Mouse (Mus musculus): ENCODE measurements around the gene Pax2.

Gene Pax2

DNA sequence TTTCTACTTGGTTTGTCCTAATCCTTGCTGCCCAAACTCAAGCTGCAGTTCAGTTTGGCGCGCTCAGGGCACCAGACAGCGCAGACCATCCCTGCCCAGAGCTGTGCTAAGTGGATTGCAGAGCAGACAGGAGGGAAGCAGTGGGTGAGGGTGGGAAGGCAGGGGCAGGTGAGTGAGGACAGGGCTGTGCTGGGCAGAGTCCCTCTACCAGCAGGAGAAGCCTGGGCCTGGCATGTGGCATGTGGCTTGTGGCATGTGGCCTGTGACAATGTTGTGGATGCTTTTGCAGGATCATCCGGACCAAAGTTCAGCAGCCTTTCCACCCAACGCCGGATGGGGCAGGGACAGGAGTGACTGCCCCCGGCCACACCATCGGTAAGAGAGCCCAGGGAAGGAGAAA, 32.6 kb downstream of the Pax2 start:
- no peak for DNase-seq

DNA sequence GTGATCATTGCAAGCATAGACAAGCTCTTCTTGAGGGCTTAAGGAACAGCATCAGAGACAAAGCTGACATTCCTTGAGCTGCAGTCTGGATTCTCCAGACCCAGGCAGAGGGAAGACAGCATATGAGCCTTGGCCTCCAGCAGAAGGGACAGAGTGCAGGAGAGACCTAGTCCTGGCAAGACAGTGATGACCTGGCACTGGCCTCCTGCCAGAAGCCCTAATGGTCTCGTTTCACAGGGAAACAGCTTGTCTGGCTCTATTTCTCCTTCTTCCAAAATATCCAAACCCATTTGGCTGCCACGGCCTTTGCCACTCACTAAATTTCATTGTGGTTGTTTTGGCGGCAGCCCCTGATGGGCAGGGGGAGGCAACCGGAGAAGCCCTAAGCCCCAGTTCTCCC, 36.1 kb downstream of the Pax2 start:
- peak; percentile 88 for DNase-seq

DNA sequence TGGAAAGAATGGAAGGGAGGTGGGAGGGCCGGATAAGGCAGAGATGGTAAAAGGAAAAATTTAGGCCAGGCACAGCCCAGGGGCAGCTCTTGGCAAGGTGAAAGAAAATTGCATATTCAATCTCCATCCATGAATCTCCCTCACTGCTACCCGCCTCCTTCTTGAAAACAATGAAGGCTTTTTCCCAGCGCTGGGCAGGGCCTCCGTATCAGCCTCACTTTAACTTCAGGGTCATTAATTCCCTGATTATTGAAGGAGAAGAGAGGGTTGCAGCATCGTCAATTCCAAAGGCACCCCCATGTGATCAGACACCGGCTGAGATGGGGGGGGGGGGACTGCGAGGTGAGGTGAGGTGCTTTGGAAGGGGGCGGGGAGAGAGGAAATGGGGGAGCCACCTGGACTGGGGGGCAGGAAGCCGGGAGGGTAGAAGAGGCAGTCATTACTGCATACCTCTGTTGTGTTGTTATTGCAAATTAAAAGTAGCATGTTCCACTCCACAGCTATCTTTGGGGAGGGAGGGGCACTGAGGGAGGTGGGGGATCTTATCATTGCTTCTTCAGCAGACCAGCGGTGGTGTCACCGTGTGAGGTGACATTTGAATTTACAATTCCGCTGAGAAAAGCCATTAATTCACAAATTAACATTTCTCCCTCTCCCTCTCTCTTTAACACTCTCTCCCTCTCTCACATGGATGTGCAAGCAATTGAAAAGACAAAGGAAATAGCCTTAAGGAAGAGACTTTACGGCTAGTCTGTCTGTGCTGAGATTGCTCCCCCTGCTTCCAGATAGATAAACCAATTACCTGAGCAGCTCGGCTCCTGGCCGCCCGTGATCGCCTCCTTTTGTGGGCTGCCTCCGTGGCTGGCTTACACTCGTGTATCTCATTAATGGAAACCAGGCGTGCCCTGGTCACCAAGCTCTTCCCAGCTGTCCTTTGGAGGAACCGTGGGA, 41.5 kb downstream of the Pax2 start:
- no peak for DNase-seq

DNA sequence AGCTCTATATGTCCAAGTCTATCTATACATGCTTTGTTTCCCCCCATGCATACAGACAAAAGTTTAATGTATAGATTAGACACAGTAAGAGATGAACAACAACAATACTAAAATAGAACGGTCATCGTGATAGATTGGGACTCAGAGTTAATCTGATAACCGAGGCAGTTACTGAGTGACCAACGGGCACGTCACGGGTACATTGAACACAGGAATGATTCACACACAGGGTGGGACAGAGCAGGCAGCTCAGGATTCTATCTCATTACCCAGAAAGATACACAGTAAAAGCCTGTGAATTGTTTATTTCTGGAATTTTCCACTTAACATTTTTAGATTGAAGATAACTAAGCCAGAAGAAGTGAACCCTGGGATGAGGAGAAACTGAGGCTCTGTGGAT, 42.9 kb downstream of the Pax2 start:
- peak; percentile 75 for DNase-seq

DNA sequence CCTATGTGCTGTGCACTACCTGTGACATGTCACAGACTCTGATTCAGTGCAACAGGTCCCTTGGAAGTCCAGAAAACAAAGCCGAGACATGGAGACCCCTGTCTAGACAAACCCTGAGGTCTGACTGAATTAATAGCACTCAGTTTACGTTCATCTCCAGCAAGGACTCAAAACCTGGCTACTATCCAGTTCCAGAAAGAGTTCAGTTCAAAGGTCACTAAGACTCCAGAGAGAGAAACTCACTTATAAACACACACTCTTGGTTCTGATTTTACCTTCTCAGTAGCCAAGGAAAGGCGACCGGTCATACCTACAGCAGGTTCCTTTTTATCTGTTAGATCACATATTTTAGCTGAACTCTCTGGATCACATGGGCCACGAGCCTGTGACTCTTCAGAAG, 43.3 kb downstream of the Pax2 start:
- peak; percentile 84 for DNase-seq

DNA sequence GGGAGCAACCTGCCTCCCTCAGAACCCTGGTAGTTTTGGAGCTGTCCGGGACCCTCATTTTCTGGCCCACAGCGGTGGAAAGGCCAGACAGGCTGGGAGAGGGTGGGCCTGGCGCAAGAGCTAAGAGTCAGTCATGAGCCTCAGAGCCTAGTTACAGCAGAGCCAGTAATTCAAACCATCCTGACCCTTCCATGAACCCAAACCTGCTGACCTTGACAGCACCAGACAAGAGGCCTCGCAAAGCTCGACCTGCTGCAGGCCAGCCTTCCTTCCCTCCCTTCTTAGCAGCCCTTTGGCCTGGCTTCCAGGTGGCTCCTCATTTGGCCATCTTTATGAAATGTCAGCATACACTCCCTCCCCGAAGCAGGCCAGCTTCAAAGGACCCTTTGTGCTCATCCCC, 44.5 kb downstream of the Pax2 start:
- peak; percentile 68 for DNase-seq

DNA sequence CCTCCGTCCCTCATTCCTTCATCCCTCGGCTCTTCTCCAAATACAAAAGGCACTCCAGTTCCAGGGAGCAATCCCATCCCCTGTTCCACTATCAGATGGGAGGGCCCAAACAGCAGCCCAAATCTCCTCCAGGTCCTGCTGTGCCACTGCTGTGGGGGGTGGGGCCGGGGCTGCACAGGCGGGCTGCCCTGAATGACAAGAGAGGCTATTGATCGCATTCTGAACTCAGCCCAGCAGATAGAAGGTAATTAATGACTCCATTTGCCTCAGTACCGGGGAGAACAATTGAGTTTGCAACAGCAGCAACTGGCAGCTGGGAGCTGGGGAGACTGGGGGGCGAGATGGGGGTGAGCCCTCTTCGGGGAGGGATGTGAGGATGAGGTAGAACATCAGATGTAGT, 52.9 kb downstream of the Pax2 start:
- no peak for DNase-seq

DNA sequence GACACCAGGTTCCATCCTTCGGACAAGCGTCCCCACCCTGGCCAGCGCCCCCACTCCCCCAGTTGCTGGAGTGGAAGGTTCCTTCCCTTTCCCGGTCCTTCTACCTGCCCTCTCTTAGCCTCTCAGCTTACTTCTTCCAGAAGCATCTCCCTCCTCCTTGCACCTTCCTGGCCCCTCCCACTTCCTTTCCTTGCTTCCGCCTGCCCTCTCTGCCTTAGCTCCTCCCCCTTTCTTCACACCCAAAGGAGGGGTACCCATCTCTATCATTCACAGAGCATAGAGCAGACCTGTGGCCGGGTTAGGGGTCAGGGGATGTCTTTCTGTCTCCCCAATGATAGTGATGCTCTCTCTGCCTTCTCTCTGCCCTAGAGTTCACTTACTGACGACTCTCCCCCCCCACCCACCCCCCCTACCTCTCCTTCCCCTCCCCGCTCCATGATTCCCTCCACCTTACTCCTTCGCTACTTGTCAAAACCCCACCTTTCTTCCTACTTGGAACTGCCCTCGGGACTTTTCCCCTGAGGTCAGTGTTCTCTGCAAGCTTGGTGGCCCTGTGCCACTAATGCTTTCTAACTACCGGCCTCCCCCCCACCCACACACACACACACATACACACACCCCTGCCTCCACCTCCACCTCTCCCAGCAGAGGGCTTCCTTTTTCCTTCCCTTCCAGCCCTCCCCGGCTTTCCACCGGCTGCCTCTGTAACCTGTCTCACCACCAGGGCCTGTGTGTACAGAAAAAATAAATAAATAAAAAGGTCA, 57.0 kb downstream of the Pax2 start:
- peak; percentile 30 for DNase-seq

DNA sequence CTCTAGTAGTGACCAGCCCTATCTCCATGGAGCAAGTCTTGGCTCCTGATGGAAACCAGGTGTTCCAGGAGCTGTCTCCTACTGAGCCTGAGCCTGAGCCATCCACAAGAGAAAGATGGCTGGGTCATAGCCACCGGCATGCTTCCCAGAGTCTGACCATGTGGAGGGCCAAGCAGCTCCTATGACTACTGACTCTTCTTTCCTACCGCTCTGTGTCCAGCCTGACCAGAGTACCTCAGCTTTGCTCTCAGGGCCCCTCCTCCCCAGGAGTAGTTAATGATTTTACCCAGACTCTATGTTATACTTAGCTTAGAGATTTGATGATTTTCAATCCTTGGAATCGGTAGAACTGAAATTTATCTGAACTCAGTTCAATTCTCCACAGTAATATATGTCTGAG, 59.3 kb downstream of the Pax2 start:
- peak; percentile 35 for DNase-seq

DNA sequence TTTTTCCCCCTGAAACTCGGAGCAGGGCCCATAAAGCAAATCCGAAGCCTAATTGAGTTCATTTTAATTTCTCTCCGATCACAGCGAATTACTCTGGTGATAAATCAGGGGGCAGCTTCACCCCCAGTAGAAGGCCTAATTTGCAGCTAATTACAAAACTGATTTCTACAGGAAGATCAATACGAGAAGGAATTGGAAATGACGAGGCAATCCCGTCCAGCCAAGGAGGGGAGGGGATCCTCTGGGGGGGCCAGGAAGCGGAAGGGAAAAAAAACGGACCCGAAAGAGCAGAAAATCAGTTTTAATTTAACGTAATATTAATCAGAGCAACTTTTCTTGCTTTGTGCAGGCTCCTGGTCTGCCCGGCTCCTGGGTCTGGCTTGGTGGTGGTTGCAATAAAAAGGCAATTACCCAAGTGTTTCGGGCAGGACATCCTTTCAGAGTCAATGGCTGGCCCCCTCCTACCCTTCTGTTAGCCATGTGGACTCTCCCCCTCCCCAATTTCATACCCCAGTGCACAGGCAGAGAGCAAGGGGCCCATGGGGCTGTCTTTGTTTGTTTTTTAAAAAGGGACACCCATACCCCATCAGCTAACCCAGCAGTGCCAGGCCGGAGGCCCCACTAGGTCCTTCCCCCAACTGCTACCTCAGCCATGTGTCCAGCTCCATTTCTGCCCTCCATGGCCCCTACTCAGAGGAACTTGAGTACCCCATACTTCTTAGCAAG, 61.7 kb downstream of the Pax2 start:
- no peak for DNase-seq

DNA sequence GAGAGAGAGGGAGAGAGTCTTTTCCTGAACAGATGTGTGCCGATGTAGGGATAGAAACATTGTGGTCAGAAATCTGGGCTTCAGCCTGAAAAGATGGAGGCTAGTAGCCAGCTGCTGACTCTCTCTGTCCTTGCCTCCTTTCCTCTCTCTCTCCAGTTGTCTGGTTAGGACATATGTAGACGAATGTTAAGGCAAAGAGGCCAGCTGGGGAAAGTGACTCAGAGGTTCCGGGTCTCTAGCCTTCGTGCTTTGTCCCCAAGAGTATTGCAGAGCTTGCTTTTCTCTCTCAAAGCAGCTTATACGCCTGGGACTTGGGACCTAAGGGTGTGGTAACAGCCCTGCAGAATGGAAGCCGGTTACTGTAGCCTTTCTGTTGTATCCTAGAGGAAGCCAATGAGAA, 62.8 kb downstream of the Pax2 start:
- DNase-seq = no peak

DNA sequence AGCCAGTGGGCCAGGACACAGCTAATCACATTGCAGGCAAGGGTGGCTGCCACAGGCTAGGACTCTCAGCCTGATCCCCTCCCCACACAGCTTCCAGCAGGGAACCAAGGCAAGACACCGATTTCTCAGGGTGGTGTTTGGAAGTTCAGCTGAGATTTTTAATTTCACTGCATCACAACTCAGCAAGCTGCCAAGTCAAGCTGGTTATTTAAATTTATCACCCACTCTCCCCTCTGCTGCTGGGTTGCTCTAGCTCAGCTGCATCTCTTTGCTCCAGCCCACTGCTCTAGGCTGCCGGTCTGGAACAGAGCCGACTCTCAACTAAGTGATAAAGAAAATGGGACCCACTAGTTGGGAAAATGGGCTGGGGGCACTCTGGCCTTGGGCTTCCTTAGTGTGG, 65.7 kb downstream of the Pax2 start:
- DNase-seq = no peak

DNA sequence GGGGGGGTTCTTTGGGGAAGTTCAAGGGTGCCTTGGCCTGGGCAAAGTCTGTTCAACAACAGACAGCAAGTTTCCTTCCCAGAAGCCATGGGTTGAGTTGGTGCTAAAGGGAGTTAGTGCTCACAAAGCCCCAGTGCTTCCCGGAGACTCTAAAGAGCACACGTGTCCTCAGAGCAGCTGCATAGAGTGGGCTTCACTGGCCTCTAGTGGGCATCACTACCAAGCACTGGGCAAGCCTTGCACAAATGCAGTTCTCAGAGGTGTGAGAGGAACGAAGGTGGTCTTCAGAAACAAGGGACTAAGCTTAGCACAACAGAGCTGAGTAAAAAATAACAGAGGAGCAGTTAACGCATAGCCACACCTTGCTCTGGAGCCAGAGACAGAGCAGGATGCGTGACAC, 66.5 kb downstream of the Pax2 start:
- no peak for DNase-seq

DNA sequence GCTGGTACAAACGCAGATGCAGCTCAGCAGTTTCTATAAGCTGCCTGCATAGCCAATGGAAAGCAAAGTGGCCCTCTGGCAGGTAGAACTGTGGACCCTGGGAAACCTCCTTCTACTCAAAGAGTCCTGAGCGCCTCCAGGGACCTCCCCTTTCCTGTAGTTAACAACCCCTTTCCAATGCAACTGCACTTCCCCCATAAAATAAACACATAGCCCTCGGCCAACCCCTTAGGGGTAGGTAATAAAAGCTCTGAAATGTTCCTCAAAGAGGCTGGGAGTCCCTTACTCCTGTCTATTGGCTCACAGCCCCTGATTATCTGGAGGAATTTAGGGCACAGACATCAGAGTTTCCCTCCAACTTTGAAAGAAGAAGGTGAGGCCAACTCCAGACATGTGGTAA, 67.8 kb downstream of the Pax2 start:
- no peak for DNase-seq

DNA sequence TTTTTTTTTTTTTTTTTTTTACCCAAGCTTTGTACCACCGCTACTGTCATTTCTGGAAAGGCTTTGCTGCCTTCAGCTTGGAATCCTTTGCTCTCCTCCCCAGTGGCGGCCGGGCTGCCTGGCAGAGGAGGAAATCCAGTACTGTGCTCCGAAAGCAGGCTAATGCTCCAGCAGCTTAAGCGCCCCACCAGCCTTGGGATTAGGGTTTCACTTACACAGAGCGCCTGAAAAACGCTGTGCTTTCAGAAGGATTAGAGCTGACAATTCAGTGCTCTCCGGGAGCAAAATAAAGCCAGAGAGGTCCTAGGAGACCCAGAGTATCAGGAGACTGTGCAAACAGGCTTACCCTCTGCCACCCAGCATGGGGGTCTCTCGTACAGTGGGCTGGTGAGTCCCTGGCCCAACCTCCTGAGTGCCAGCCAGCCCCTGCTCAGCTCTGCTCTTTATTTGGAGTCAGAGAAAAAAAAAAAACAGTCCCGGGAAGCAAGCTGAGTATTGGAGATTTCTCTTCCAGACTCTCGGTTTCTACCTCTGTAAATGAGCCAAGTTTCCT, 69.4 kb downstream of the Pax2 start:
- no peak for DNase-seq

DNA sequence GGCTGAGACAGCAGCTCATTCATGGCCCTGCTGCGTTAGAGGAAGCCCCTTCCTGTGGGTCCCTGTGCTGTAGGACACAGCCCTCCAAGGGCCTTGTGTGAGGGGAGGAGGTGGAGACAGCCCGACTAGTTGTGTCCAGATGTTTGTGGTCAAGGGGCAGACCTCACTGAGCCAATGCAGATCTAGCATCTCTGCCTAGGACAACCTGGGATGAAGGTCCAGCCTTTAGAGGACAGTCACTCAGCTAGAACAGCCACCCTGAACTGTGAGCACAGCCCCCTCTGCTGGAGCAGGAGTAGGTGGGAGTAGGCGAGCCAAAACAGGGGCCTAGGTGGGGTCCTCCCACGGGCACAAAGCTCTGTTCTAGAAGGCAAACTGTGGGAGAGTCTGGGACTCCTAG, 70.0 kb downstream of the Pax2 start:
- DNase-seq = peak; percentile 16

DNA sequence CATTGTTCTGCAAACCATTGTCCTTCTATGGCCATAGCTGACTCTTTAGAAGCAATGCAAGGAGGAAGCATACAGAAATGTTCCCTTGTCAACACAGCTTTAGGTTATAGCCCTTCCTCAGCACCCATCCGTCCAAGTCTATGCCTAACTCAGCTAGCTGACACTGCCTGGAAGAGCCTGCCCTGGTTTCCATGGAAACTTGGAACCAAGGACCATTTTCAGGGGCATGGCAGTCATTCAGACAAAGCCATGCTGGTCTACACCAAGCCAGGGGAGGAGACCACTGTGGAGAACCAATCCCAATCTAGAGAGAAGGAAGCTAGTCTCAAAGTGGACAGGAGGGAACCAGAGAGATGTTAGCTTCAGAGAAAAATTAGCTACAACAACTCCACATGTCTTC, 77.5 kb downstream of the Pax2 start:
- DNase-seq = no peak

DNA sequence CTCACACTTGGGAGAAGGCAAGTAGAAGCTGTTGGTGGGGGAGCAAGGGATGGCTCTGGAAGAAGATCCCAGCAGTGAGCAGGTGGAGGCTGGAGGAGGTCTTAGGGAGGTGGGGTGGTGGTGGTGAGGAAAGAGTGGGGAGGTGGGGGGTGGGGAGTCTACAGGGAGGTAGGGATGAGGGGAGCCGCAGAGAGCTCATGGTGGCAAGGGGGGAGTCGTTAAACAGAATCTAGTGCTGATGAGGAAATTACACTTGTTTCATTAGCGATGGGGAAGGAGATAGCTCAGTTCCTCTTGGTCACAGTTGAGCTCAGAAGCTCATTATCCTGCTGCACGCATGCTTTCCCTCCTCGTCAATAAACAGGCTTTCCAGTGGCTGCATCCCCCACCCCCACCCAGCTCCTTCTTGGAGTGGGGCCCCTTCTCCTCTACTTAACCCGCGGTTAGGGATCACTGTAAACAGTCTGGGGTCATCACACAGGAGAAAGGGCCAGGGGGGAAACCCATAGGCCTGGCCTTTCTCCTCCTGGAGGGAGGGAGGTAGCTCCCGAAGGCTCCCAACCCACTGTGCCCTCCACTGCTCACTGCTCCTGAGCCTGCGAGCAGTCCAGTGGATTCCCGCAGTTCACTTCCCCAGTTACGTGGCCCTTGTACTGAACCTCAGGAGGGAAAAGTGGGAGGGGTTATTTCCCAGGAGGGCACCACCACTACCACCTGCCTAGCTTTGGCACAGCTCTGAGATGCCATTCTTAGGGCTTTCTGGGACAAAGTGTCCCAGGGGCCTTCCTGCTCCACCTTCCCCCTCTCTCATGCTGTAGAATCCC, 78.6 kb downstream of the Pax2 start:
- DNase-seq = peak; percentile 40

DNA sequence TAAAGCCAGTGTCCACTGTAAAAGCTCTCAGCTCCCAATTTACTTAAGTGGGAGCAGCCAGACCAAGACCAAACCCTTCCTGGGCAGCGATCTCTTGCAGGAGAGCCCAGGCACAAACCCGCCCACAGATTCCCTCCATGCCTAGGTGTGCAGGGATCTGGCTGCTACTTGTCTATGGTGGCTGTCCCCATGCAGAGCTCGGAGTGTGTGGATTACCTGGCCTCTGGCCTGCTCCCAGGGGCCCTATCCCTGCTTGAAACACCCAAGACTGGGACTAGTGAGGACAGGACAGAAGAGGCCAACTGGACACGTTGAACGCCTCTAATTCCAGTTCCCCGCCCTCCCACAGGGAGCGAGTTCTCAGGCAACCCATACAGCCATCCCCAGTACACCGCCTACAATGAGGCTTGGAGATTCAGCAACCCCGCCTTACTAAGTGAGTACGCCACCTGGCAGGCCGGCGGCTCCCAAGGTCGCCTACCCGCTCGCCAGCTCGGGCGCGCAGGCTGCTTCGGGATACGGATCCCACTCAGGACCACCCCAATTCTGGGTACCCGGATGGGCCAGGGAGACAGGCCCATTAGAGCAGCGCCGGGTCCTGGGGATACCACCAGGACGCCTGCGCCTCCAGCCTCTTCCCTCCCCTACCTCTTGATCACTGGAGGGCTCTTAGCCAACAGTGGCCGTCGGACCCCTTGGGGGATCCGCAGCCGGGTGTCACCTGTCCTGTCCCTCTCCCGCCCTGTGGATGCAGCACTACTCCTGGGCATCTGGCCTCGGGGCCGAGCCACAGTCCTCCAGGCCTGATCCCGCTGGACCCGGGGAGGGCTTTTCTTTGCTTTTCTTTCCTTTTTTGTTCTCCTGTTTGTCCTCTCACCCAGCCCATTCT, 79.4 kb downstream of the Pax2 start:
- no peak for DNase-seq

DNA sequence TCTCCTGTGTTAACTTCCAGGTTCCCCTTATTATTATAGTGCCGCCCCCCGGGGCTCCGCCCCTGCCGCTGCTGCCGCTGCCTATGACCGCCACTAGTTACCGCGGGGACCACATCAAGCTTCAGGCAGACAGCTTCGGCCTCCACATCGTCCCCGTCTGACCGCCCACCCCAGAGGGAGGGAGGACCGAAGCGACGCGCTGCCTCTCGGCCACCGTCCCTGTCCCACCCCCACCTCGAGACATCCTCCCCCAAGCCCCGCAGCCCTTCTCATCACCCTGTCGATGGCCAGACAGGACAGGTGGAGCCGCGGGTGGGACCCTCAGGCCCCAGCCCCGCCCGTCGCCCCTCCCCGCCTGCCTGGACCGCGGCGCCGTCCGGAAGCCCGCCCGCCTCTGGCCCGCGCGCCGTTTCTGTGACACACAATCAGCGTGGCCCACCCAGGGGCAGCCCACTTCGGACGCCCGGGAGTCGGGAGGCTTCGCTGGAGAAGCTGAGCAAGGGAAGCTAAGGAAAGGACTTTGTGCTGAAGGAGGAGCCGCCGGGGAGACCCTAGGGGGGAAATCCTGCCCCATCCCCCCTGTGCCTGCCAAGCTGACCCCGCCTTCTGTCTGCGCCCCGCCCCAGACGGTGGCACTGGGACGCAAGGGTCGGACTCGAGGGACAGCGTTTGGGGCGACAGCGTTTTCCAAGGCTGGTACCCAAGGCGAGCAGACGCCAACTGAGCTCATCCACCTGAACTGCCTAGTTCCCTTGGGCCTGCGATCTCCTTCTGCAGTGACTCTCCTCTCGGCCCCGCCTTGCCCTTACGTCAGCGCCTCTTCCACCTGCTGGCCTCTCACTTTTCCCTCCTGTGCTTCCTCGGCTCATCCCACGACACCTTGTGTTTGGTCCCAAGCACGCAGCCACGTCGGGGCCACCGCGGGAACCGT, 80.4 kb downstream of the Pax2 start:
- no peak for DNase-seq

Data from kidney, adult 9 months (tissue).